Mouse (Mus musculus): ENCODE results near the gene Ppm1n.

Ppm1n gene

DNA sequence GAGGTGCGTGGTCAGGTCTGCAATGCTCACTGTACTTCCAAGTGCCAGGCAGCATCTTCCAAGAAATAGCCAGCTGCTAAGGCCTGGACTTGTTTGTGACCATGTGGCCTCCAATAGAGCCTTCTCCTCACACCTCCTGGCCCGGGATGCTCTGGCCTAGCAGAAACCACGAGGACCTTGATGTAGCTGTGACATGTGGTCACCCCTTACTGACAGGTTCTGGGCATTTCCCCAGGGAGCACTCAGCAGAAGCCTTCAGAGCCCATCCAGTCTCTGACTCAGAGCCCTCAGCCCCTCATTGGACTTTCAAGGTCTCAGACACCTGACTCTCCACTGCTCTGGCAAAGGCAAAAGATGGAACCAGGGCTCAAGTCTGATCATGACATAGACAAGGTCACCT is 34.8 kb downstream of the Ppm1n start:
- DNase-seq, result no peak

- peak; percentile 62 to 64 for DNase-seq
Measured at GRCm38 (mm10) chr7:19243858-19244257, 36.0 kb downstream of the Ppm1n start.

GRCm38 (mm10) chr7:19242005-19242404 is 37.9 kb downstream of the Ppm1n start:
- no peak for DNase-seq

DNA sequence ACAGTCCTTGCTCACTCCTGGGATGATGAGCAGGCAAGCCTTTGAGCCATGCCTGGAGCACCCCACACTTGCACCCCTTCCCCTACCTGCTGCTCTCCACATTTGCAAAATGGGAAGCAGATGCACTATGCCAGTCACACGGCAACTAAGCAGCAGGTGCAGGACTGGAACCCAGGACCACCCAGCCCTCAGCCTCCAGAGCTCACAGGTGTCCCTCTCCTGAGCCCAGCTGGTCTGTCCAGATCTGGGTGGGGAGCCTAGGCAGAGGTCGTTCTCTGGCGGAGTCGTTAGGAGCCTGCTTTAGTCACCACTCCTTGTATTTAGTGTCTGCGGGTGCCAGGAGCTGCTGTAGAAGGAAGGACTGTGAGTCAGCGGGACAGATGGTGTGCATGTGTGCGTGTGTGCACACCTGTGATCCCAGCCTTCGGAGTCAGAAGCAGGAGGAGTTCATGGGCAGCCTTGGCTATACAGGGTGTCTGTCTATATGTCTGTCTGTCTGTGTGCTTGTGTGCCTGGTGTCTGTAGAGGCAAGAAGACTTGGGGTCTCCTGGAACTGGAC is 38.9 kb downstream of the Ppm1n start:
- no peak for DNase-seq

DNA sequence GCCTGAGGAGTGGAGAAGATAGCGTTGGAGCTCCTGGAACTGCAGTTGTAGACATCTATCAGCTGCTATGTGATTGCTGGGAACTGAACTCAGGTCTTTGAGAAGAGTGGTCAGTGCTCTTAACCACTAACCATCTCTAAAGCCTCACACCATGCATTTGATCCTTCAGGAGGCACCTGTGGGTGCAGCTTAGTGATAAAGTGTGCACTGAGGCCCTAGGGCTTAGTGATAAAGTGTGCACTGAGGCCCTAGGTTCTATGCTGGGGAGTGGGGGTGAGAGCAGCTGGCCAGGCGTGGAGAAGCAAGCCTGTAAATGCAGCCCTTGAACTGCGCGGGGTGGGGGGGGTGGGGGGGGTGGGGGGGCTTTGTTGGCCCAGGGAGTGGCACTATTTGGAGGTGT is 39.9 kb downstream of the Ppm1n start:
- DNase-seq, result no peak

GRCm38 (mm10) chr7:19239423-19239822 is 40.4 kb downstream of the Ppm1n start:
- peak; percentile 95 to 98 for DNase-seq

- no peak for DNase-seq
Measured at GRCm38 (mm10) chr7:19238344-19238743, 41.5 kb downstream of the Ppm1n start.

- DNase-seq, result peak; percentile 56 to 62
Measured at GRCm38 (mm10) chr7:19236411-19236810, 43.5 kb downstream of the Ppm1n start.

GRCm38 (mm10) chr7:19235092-19235671 is 44.7 kb downstream of the Ppm1n start:
- DNase-seq, result no peak

- DNase-seq, result no peak
Measured at GRCm38 (mm10) chr7:19234652-19235051, 45.2 kb downstream of the Ppm1n start.

DNA sequence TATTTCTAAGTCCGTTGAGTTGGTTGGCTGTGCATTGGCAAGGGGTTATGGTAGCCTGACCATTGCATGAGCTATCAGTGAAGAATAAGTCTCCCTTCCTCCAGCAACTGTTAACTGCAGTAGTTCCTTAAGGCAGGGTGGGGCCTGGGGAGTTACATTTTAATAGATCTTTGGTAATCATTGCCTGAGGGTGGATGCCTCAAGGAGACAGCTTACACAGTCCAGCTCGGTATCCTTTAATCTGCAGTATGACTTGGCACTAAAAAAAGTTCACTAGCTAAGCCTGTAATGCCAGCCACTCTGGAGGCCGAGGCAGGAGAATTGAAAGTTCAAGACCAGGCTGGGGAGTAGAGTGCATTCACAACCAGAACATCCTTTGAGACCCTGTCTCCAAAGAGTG is 48.0 kb downstream of the Ppm1n start:
- DNase-seq, result no peak

DNA sequence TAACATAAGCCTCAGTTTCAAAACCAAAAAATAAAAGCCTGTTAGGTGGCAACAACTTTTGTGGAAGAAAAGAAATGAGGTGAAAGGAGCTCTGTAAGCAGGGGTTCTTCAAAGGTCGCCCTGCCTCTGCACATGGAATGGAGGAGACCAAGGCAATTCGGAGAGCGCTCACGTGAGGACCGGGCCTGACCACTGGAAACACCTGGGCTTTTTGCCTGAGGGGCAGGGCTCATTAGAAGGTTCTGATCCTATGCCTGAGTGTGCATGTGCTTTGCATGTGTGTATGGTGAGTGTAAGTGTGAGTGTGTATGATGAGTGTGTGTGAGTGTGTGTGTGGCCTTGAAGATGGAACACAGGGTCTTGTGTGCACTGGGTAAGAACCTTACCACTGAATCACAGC is 49.0 kb downstream of the Ppm1n start:
- no peak for DNase-seq

- DNase-seq, result no peak
Measured at GRCm38 (mm10) chr7:19230041-19230580, 49.8 kb downstream of the Ppm1n start.

DNA sequence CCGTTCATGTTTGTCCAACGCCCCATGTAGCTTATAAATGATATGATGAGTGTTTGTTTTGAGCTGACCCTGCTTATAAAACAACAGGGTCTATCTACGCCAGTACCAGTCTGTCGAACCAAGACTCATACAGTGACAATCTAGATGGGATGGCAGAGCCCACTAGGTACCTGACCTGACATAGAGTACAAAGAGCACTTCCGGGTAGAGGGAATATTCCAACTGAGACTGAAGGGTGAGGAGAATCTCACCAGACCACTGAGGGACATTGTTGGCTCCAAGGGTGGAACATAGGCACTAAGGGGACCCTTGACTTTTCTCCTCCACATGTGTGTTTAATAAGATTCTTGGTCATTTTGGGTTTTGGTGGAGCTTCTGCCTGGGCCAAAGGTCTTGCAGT is 50.5 kb downstream of the Ppm1n start:
- DNase-seq, result no peak

- no peak for DNase-seq
Measured at GRCm38 (mm10) chr7:19228793-19229148, 51.1 kb downstream of the Ppm1n start.

GRCm38 (mm10) chr7:19227883-19228792 is 51.7 kb downstream of the Ppm1n start, which contains the start of gene Opa3:
Opa3 (plus strand) TSS chr7:19228334.
- peak; percentile 99 to 100 for DNase-seq

DNA sequence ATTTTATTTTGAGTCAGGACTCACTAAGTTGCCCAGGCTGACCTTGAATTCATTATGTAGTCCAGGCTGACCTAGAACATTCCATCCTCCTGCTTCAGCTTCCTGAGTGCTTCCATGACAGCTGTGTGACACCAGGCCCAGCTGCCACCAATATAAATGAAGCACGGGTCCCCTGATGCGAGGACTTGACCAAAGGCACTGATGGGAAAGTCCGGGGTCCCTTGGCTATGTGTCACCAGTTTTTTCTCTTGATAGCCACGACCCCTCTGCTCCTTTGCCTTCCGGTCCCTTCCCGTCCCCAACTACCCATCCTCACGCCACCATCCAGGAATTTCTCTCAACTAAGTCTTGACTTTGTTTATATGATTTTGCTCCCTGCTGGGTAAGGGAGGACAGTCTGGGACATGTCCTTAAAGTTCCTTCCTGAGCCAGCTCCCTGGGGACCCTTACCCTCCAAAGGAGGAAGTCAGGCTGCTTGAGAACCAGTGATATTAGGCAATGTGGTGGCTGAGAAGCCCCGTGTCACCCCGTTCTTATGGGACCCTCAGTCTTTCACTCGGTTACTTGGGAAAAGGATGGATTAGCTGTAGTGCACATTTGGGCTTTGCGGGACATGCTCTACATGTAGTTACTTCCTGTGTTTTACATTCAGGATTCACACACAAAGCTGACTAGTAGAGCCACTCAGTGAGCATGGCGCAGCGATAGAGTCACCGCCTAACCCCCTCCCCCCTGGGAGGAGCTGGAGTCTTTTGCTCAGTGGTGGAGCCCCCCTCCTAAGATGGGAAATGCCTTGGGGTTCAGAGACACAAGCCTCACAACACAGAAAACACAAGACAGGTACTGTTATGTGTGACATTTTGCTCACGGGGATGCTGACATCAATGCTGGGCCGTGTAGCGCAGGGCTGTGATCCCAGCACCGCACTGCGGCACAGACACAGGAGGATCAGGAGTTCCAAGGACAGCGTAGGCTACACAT is 52.8 kb downstream of the Ppm1n start:
- peak; percentile 32 to 59 for DNase-seq

Measured in cerebellum, postnatal 14 days (tissue).